Mouse (Mus musculus): Measurements from ENCODE around the gene Ctf1.

The Ctf1 gene

GRCm38 (mm10) chr7:127712461-127713385, at the start of gene Ctf1:
Gene Ctf1 (plus strand): TSS chr7:127712736.
- peak; percentile 71 for DNase-seq (ENCODE audit: low spot score)

- no peak for DNase-seq (ENCODE audit: low spot score)
These were observed 49.6 kb upstream of the Ctf1 start for GRCm38 (mm10) chr7:127662926-127663325.

GRCm38 (mm10) chr7:127666066-127666654, 46.4 kb upstream of the Ctf1 start:
- no peak for DNase-seq (ENCODE audit: low spot score)

DNA sequence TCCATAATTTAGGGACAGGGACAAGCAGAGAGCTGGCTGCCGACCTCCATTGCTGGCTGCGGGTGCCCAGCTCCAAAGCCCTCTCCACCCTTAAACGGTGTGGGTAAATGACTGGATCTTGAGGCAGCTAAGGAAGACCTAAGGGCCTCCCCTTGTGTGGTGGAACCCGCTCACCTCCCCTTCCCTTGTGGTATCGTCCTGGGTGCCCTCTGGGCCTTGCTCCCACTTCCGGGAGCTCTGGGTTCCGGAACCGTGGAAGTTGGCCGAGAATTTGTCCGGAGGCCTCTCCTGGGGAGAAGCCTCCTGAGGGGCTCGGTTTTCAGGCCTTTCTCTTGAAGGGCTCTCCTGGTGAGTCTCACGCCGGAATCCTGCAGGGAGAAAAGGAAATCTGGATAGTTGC, 45.9 kb upstream of the Ctf1 start:
- DNase-seq (ENCODE audit: low spot score) = no peak

GRCm38 (mm10) chr7:127667171-127667570, 45.4 kb upstream of the Ctf1 start:
- DNase-seq (ENCODE audit: low spot score) = no peak

- DNase-seq (ENCODE audit: low spot score) = no peak
These were observed 40.4 kb upstream of the Ctf1 start for GRCm38 (mm10) chr7:127671880-127672774.

- DNase-seq (ENCODE audit: low spot score) = no peak
These were observed 39.8 kb upstream of the Ctf1 start for GRCm38 (mm10) chr7:127672776-127673175.

DNA sequence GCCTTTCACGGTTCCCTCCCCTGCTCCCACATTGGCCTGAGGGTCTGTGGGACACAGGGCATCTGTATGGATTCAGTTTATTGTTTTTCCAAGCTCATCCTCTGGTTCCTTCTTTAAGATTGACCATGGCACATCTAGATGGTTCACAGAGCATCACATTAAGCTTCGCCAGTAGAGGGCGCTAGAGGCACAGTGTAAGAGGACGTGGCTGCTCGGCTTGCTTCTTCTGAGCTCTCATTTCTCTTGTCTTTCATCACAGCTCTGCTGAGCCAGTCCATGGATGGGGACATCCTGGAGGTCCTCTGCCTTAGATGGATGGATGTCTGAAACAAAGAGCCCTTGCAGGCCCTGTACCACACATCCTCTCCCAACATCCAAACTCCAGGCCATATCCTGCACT, 37.6 kb upstream of the Ctf1 start:
- DNase-seq (ENCODE audit: low spot score) = peak; percentile 75

- DNase-seq (ENCODE audit: low spot score) = no peak
These were observed 37.1 kb upstream of the Ctf1 start for GRCm38 (mm10) chr7:127675391-127675811.

DNA sequence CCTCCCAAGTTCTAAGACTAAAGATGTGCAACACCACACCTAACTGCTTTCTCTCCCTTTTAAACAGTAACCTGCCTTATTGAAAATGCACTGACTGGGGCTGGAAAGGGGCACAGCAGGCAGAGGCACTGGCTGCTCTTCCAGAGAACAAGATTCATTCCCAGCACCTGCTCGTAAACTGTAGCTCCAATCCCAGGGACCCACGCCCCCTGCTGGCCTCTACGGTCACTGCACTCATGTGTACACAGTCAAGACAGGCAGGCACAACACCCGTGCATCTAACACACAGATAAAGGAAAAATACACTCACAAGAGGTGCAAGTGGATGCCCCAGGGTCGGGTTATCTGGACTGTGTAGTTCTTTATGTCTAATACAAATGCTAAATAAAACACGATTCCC, 35.5 kb upstream of the Ctf1 start:
- peak; percentile 39 for DNase-seq (ENCODE audit: low spot score)

DNA sequence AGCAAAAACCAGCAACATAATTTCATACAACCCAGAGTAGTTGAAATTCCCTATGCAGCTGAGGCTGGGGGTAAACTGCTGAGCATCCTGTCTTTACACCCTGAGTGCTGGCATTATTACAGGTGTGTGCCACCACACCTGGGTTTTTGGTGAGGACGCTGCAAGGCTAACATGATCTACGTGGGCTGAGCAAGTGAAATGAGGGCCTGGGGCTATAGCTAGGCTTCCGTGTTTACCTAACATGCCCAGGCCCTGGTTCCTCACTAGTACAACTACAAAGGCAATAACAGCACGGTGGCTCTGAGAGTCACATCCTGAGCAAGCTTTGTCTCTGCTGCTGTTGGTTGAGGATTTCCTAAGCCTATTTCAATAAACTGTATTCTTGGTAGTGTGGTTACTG, 34.9 kb upstream of the Ctf1 start:
- no peak for DNase-seq (ENCODE audit: low spot score)

DNA sequence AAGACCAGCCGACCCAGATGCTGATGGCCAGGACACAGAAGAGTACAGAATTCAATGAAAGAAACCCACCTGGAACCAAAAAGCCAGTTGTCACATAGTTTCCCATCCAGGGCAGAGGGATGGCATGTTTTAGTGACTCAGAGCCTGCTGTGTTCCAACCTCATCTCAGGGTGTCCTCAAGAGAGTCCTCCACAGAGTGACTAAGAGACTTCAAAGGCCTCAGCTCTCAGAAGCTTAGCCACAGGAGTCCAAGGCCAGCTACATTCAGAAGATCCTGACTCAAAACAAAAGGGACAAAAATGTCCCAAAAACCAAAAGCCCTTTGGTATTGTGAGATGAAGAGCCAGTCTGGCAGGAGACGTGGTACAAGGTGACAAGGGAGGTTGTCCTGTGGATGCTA, 33.7 kb upstream of the Ctf1 start:
- DNase-seq (ENCODE audit: low spot score) = no peak

- DNase-seq (ENCODE audit: low spot score) = no peak
These were observed 32.0 kb upstream of the Ctf1 start for GRCm38 (mm10) chr7:127680541-127680940.

DNA sequence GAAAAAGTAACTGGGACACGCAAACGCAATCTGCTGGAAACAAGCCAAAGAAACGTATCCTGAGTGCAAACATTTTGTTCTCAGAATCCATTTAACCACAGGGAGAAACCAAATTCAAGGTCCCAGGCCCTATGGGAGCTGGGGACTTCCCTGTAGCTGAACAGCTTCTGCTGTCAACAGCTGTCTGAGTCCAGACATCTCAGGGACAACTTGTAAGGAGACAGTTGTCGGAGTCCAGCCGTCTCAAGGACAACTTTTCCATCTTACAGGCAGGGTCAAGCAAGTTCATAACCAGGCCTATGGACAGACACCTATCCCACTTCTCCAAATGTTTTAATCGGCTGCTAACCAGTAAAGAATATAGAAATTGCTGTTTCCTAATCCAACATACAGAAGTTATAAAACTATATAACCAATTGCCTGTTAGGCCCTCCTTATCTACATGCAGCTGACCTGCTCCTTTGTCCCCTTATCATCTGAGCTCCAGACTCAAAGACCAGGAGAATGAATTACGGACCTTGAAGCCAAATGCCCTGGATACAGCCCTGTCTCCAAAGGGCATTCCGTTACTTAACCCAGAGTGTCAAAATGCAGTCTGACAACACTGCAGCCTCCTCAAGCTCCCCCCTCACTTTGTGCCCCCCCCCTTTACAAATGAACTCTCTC, 30.5 kb upstream of the Ctf1 start:
- DNase-seq (ENCODE audit: low spot score) = no peak

DNA sequence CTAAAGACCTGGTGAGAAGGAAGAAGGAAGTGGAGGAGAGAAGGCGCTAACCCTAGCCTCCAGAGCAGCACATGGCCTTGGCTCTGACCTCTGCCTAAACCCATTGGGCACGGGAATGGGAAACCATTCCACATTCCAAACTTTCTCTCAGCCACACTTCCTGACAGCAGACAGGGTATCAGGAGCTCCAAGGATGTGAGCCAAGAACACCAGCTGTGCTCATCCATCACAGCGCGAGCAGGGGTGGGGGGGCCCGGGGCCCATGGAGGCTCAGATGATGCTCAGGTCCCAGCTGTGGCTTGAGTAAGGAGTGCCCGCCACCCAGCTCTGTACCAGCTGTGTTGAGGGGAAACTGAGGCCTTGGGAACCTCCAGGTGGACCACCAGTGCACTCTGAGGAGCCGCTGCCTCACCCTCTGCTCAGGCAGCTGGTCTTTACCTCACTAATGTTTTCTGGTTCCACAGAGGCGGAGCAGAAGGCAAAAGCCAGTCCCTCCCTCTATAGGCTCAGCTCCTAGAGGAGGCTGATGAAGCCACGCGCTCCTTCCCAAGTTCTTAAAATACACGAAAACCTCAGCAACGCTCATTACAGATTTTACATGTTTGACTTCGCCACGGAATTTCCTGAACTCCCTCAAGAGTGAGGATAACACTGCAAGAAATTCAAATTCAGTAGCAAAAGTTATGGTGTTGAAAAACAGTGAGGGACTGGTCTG, 27.1 kb upstream of the Ctf1 start:
- no peak for DNase-seq (ENCODE audit: low spot score)

- DNase-seq (ENCODE audit: low spot score) = no peak
These were observed 25.6 kb upstream of the Ctf1 start for GRCm38 (mm10) chr7:127686740-127687449.

- DNase-seq (ENCODE audit: low spot score) = no peak
These were observed 23.6 kb upstream of the Ctf1 start for GRCm38 (mm10) chr7:127688935-127689334.

GRCm38 (mm10) chr7:127689626-127690280, 22.8 kb upstream of the Ctf1 start:
- DNase-seq (ENCODE audit: low spot score) = no peak

DNA sequence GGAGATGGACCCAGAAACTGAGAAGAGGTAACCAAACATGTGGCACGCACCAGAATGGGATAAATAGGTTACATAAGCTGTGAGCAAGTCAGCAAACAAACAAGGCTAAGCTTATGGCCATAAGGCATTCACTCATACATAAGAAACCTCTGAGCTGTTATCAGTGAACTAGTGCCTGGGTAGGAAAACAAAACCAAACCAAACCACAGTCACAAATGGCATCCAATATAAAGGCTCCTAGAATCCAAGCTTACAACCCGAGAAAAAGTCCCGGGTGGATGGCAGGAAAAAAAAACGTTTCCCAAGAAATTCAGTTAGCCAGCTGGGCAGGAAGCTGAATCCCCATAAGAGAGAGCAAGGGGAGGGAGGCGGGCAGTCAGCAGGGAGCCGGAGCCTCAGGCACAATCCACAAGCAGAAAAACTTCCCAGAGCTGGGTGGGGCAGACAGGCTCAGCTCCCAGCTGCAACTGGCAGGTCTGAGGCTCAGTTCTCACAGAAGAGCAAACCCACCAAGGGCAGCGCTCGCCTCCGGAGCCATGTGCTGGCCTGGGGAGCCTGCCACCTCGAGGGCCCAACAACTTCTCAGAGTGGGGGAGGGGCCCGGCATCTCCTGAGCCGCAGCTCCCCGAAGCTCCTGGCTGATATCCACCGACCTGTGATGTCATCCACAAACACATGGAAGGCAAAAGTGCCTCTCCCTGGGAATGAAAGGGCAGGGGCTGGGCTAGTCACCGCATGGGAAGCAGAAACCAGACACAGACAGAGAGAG, 21.1 kb upstream of the Ctf1 start:
- DNase-seq (ENCODE audit: low spot score) = peak; percentile 71

Data from ovary, postnatal 36 days (tissue).